Mouse (Mus musculus): Measurements from ENCODE around the gene Bhlhe41. TPM values are rescaled to one million over a fixed set of nuclear protein-coding genes. Genes with fewer than 3 reads are reported as not detected.

The Bhlhe41 gene
- total RNA-seq, 2 experiments from 2014 or later: 7.2 TPM; not detected in 1

Other genes starting within 250 kb of the Bhlhe41 start
- not detected in 2 replicates for gene Tuba3b, start 249.8 kb downstream of the Bhlhe41 start, total RNA-seq (2015; ENCODE audit: low replicate concordance)
- not detected in 2 replicates for gene Tuba3b, start 249.8 kb downstream of the Bhlhe41 start, total RNA-seq (2017; ENCODE audit: low replicate concordance)
- 0.19 and 3.8 TPM in 2 replicates for gene Rassf8, start 118.8 kb downstream of the Bhlhe41 start, total RNA-seq (2015; ENCODE audit: low replicate concordance)
- gene Rassf8, start 118.8 kb downstream of the Bhlhe41 start, total RNA-seq (2017; ENCODE audit: low replicate concordance): 3.0 and 3.5 TPM in 2 replicates
- gene Sspn, start 66.1 kb upstream of the Bhlhe41 start, total RNA-seq (2015; ENCODE audit: low replicate concordance): 0.63 TPM in 1 of 2 replicates, not detected in the other
- gene Sspn, start 66.1 kb upstream of the Bhlhe41 start, total RNA-seq (2017; ENCODE audit: low replicate concordance): 0.14 TPM in 1 of 2 replicates, not detected in the other

Data from erythroblast, adult 5-6 weeks (primary cell).